Mouse (Mus musculus) erythroblast, embryonic 14.5 days (primary cell): ENCODE data around the gene Gns. TPM values are rescaled to one million over a fixed set of nuclear protein-coding genes. Genes with fewer than 3 reads are reported as not detected.

Experiments
- H3K27me3 ChIP-seq: 2 replicates; pipeline ENCODE4 v1.6.1; 2012; ENCODE audit warnings: inconsistent platforms; ENCODE audit not compliant: control insufficient read depth
- H3K36me3 ChIP-seq: 2 replicates; pipeline ENCODE4 v1.6.1; 2012; ENCODE audit warnings: mild to moderate bottlenecking, inconsistent platforms; ENCODE audit not compliant: control insufficient read depth
- H3K4me1 ChIP-seq: 2 replicates; pipeline ENCODE4 v1.6.1; 2012; ENCODE audit warnings: inconsistent platforms; ENCODE audit not compliant: control insufficient read depth
- H3K4me3 ChIP-seq: replicated peaks from 2 replicates; pipeline ENCODE3; 2012; ENCODE audit warnings: moderate library complexity, mild to moderate bottlenecking, inconsistent platforms
- H3K9me3 ChIP-seq: 2 replicates; pipeline ENCODE4 v1.6.1; 2012; ENCODE audit warnings: low read length, inconsistent platforms, mixed read lengths; ENCODE audit not compliant: control insufficient read depth
- GATA1 ChIP-seq: IDR thresholded peaks from 2 replicates; pipeline ENCODE4 v1.6.1; 2012; ENCODE audit warnings: low read length, inconsistent platforms, mixed read lengths
- TAL1 ChIP-seq: IDR thresholded peaks from 3 replicates; pipeline ENCODE4 v1.6.1; 2012; ENCODE audit warnings: low read length, inconsistent platforms, mixed read lengths
- polyA plus RNA-seq: library from polyadenylated mRNA; stranded (reverse); fragments of >175 nt; gene quantifications from 2 replicates; pipeline ENCODE4 v1.2.3, GENCODE M21; 2012

Gns gene
- polyA plus RNA-seq, 1 experiment = 0.21 TPM

DNA sequence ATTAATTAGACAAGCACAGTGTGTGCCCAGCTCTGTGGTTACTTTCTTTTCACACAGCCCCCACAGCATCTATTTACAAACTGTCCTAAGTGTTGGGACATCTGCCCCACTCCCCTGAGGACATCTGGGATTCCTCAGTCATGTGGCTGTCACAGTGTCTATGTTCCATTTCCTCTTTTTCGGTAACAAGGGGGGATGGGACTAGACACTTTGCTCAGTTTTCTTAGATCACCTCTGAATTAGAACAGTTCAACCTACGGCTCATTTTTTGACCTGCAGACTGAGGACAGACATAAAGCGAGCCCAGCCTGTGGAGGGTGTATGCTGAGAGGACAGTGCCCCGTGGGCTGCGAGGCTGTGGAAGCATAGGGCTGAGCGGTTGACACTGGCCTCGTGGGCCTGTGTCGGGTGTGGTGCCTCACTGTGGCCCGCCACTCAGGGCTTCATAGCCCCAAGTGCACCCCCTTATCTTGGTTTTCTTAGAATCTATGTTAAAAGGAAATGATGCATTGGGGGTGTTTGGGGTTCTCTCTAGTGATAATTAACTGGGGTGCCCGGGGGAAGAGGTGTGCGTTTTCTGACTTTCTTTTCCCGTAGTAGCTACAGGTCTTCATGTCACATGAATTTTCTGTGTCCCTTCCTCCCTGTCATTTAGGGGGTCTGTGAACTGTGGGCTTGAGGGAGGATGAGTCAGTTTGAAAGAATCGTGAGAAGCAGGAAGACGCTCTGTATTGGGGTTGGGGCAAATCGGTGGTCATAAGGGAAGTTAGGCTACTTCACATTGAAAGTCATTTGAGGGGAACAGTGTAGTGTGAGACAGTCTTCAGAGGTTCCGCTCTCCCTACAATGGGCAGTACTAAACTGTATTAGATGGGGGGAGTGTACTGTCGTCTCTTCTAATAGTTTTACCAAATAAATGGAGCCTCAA, 10.1 kb downstream of the Gns start:
- Histone ChIP-seq H3K36me3 (peaks cover 70% of the 10 kb centered on the region), H3K27me3 (no peaks in the 10 kb centered on the region), H3K9me3 (no peaks in the 10 kb centered on the region; the same call in 1 of the 2 replicates), H3K4me3 (peak overlapping the region; percentile 1), H3K4me1 (peaks cover 30% of the 10 kb centered on the region)
- TF ChIP-seq TAL1 (no peak), GATA1 (no peak)

DNA sequence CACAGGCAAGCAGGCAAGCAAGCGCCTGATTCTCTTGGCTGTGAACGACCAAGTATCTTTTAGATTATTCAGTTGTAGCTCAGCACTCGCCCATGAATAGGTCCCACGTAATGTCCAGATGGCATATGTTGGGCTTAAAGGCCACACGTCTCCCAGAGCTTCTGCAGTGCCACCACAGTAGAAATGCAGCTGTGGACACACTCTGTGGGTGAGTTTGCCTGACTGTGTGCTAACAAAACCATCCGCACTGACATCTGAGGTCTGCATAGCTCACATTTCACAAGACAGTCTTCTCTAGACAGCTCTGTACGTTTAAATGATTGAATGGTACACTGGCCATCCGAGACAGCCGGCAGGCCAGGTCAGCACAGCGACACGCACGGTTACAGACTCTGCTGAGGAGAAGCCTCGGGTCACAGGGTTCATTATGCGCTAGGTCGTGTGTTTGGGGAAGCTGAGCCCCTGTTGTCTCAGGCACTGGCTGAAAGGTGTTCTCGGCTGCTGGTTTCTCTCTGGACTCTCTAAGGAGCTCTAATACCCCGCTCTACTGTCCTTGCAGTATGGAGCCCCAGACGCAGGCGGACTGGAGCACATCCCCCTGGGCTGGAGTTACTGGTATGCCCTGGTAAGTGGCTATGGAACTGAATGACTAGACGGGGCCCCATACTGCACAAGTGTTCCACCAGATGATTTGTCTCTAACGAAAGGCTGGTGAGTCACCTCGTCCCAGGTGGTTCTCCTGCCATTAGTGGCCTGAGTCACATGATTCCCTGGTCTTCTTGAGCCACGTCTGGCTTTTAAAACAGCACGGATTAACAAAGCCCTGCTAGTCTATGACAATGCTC, 11.0 kb downstream of the Gns start:
- TF ChIP-seq TAL1 = no peak
- no peak for TF ChIP-seq GATA1
- peaks cover 67% of the 10 kb centered on the region for H3K36me3 ChIP-seq
- no peak overlapping the region for H3K4me3 ChIP-seq
- no peaks in the 10 kb centered on the region; the same call in 1 of the 2 replicates for H3K9me3 ChIP-seq
- H3K4me1 ChIP-seq = peaks cover 30% of the 10 kb centered on the region
- H3K27me3 ChIP-seq = no peaks in the 10 kb centered on the region

- TF ChIP-seq GATA1 (no peak), TAL1 (no peak)
Measured at GRCm38 (mm10) chr10:121376530-121377271, 11.8 kb downstream of the Gns start.

GRCm38 (mm10) chr10:121379387-121379786, 14.5 kb downstream of the Gns start:
- H3K36me3 ChIP-seq = peaks cover 78% of the 10 kb centered on the region
- peaks cover 24% of the 10 kb centered on the region for H3K4me1 ChIP-seq
- no peaks in the 10 kb centered on the region for H3K27me3 ChIP-seq
- H3K4me3 ChIP-seq = no peak overlapping the region
- H3K9me3 ChIP-seq = no peaks in the 10 kb centered on the region; the same call in 1 of the 2 replicates
- TF ChIP-seq GATA1 (no peak), TAL1 (no peak)

More at GRCm38 (mm10) chr10:121376530-121377271, 11.8 kb downstream of the Gns start:
- H3K4me3 ChIP-seq = no peak overlapping the region
- peaks cover 30% of the 10 kb centered on the region for H3K4me1 ChIP-seq
- no peaks in the 10 kb centered on the region; the same call in 1 of the 2 replicates for H3K9me3 ChIP-seq
- no peaks in the 10 kb centered on the region for H3K27me3 ChIP-seq
- H3K36me3 ChIP-seq = peaks cover 71% of the 10 kb centered on the region

DNA sequence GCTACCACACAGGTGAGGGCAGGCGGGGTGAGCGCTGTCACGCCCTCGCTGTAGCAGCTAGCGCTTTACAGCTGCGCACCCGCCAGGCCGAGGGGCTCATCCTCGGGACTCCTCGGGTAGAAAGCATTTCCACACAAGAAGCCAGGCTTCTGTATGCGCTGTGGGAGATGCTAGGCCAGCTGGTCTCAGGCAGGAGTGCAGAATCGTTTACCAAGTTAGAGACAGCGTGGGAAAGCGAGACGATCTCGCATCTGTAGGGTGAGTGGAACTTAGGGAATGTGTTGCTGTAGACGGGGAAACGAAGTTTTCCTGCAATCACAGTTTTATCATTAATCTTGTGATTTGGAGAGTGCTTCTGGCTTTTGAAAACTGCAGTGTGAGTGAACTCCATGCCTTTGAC, 16.4 kb downstream of the Gns start:
- no peak overlapping the region for H3K4me3 ChIP-seq
- no peaks in the 10 kb centered on the region; the same call in 1 of the 2 replicates for H3K9me3 ChIP-seq
- peaks cover 5% of the 10 kb centered on the region for H3K4me1 ChIP-seq
- no peaks in the 10 kb centered on the region for H3K27me3 ChIP-seq
- H3K36me3 ChIP-seq = peaks cover 76% of the 10 kb centered on the region
- TF ChIP-seq GATA1 (no peak), TAL1 (no peak)

DNA sequence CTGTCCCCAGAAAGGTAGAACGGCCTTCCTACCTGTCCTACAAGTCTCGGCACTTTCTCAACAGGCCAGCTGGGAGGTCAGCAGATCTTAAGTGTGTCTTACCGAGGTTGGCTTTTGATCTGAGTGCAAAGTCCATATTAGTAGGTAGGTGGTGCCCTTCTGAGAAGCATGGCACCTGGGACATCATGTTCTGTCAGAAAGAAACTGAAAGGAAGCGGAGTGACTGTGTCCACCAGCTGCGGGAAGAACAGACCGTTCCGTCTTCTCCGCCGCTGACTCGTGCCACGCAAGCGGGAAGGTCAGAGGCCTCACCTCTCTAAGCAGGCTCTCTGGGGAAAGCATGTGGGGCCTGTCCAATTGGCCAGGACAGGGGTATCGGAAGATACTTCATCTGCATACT, 19.8 kb downstream of the Gns start:
- no peaks in the 10 kb centered on the region for H3K4me1 ChIP-seq
- no peaks in the 10 kb centered on the region for H3K9me3 ChIP-seq
- TF ChIP-seq GATA1 (no peak), TAL1 (no peak)
- no peak overlapping the region for H3K4me3 ChIP-seq
- H3K27me3 ChIP-seq = no peaks in the 10 kb centered on the region
- H3K36me3 ChIP-seq = peaks cover 69% of the 10 kb centered on the region

- Histone ChIP-seq H3K4me1 (no peaks in the 10 kb centered on the region), H3K9me3 (no peaks in the 10 kb centered on the region), H3K36me3 (peaks cover 73% of the 10 kb centered on the region), H3K4me3 (no peak overlapping the region), H3K27me3 (no peaks in the 10 kb centered on the region)
- TF ChIP-seq TAL1 = no peak
- no peak for TF ChIP-seq GATA1
Measured at GRCm38 (mm10) chr10:121385695-121386094, 20.8 kb downstream of the Gns start.

DNA sequence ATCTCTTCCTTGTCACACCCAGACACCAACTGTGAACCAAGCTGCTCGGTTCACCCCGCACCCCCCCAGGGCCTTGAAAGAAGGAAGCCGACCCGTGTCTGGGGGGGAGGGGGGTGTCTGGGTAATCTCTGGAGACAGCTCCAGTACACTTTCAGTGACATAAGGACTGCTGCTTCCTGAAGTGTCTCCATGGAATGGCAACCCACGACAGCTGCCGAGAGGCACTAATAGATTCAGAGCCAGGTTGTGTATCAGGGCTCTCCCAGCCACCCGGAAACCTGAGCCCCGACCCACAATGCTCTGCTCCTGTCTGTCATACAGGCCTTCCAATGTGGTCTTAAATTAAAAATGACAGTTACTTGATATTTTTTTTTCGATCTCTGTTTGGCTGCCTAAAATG, 21.5 kb downstream of the Gns start:
- no peak for TF ChIP-seq GATA1
- no peak for TF ChIP-seq TAL1
- Histone ChIP-seq H3K4me1 (no peaks in the 10 kb centered on the region), H3K4me3 (no peak overlapping the region), H3K36me3 (peaks cover 73% of the 10 kb centered on the region), H3K27me3 (no peaks in the 10 kb centered on the region), H3K9me3 (no peaks in the 10 kb centered on the region)
